Mouse (Mus musculus): ENCODE data around the gene Szt2. TPM values are rescaled to one million over a fixed set of nuclear protein-coding genes. Genes with fewer than 3 reads are reported as not detected.

Szt2 gene
- 14.1 and 15.9 TPM in 2 replicates for polyA plus RNA-seq (2012; ENCODE audit: insufficient read depth, insufficient read length, missing spikeins)

DNA sequence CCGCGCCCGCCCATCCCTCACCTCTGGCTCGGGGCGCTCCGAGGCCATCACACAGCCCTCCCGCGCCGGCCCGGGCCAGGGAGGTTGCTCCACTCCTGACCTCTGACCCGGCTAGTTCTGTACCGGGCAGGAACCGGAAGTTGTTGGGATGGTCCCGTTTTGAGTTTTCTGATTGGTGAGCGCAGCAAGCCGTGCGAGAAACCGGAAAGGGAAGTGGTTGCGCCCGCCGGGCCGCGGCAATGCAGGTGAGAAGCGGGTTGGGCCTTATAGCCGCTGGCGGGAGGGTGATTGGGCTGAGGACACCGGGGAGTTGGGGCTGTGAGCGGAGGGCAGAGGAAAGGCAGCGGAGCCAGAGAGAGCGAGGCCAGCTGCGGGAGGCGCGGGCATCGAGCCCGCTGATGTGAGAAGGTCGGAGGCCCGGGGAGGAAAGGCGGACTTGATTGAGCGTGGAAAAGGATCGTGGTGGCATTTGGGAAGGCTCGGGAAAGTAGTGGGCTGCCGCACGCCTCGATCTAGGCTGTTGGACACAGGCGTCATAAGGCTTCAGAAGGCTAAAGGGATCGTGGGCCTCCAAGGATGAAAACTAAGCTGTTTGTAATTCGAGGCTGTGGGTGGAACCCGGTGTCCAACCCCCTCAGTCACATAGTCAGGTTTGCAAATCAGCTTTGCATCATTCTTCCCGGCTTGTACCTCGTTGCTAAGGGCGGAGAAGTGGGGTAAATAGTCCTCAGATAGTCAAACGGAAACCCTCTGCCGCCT lies at the start of gene Szt2, which contains the start of gene Med8:
Szt2 (minus strand) TSS at position 132 of the 759 bp plus-strand sequence.
Med8 (plus strand) TSS at position 196 of the 759 bp plus-strand sequence.
- Histone ChIP-seq H3K4me3 (ENCODE audit: insufficient read depth, low read length) (peak within 1 kb of the TSS; percentile 87), H3K4me1 (ENCODE audit: control insufficient read depth, insufficient read depth, low read length) (peaks cover 11% of the 10 kb centered on the region), H3K27ac (ENCODE audit: insufficient read depth, low read depth, low read length) (peak within 1 kb of the TSS; percentile 11)
- TF ChIP-seq CTCF (IDR thresholded peaks at IDR 0.05; ENCODE audit: low read depth, low read length), result no peak
- no peak for TF ChIP-seq POLR2A (IDR thresholded peaks at IDR 0.05; ENCODE audit: borderline replicate concordance, low read depth, low read length)

DNA sequence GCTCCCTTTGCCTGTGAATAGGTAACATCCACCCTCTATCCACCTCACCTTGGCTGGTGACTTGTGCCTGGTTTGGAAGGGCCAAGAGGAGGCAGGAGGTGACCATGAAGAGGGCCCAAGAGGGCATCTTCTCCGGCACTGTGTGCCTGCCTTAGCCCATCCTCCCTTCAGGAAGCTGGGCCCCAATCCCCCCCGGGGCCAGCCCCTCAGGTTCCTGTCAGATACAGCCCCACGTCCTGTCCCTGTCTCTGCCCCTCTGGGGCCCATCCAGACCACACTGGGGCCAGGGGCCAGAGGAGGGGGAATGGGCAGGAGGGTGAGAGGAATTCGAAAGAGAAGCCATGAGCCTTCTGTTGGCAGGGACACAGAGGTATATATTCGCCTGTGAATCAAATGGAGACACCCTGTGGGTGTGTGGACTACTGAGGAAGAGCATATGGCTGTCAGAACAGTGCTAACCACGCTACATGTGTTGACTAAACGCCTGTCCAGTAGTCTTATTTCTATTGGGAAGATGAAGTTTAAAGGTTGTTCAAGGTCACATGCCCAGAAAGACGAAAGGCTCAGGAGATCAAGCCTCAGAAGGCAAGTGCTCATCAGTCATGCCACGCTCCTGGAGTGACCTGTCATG lies 48.4 kb upstream of the Szt2 start, which contains the start of gene Mpl:
Mpl (minus strand) TSS at position 169 of the 631 bp plus-strand sequence.
- TF ChIP-seq POLR2A (IDR thresholded peaks at IDR 0.05; ENCODE audit: borderline replicate concordance, low read depth, low read length), result no peak
- TF ChIP-seq CTCF (IDR thresholded peaks at IDR 0.05; ENCODE audit: low read depth, low read length), result no peak
- no peak within 1 kb of the TSS for H3K27ac ChIP-seq (ENCODE audit: insufficient read depth, low read depth, low read length)
- no peak within 1 kb of the TSS for H3K4me3 ChIP-seq (ENCODE audit: insufficient read depth, low read length)
- no peaks in the 10 kb centered on the region for H3K4me1 ChIP-seq (ENCODE audit: control insufficient read depth, insufficient read depth, low read length)

DNA sequence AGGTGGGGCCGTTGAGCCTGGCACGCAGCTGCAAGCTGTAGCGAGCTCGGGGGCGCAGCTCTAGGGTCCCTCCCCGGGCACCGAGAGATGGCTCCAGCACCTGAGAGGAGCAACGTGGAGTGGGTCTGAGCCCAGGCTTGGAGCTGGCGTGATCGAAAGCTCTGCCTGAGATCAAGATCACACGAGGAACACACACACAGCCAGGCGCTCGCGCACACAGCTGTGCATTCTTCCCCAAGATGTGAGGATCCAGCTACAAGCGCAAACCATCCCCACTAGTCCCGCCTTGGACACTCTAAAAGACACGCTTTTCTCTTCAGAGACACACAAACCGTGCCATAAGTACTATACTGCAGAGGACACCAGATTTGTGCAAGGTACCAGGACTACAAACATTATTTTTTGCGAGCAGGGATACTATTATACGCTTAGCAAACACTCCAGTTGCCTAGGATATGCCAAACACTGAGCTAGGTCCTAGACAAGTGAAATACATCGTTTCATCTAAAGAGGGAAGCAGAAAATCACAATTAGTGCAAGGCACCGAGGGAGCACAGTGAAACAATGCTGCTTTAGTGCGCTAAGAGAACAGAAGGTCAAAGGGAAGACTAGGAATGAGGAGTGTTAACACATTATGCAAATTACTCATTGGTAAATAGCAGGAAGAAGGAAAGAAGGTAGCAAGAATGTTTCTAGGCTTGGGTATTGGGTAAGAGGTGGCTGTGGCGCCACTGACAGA lies 37.5 kb upstream of the Szt2 start:
- Histone ChIP-seq H3K4me3 (ENCODE audit: insufficient read depth, low read length) (no peak overlapping the region), H3K4me1 (ENCODE audit: control insufficient read depth, insufficient read depth, low read length) (no peaks in the 10 kb centered on the region), H3K27ac (ENCODE audit: insufficient read depth, low read depth, low read length) (no peak overlapping the region)
- TF ChIP-seq POLR2A (IDR thresholded peaks at IDR 0.05; ENCODE audit: borderline replicate concordance, low read depth, low read length), result no peak
- TF ChIP-seq CTCF (IDR thresholded peaks at IDR 0.05; ENCODE audit: low read depth, low read length), result no peak

DNA sequence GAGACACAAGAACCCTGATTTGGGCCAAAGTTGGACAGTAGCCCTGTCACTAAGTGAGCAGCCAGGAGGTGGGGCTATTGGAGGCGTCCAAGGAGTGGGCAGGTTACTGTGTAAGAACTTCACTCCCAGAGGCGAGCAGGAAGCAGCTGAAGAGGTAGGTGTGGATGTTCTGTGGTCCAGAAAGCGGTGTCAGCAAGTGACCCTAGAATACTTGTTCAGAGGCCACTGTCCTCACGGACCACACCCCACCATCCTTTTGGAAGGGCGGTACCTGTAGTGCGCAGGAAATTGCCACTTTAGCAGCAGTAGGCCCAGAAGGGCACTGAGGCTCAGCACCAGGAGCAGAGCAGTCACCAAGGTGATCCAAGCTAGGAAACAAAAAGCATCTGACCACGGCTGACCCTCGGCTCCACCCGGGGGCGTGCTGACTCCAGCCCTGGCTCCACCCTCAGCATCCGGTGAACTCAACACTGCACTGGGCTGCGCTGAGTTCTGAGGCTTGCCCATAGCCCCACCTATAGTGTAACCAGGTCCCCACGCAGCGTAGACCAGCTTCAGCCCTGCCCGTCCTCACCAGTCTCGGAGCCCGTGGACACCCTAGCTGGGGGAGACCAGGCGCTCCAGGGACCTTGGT lies 36.8 kb upstream of the Szt2 start:
- no peaks in the 10 kb centered on the region for H3K4me1 ChIP-seq (ENCODE audit: control insufficient read depth, insufficient read depth, low read length)

DNA sequence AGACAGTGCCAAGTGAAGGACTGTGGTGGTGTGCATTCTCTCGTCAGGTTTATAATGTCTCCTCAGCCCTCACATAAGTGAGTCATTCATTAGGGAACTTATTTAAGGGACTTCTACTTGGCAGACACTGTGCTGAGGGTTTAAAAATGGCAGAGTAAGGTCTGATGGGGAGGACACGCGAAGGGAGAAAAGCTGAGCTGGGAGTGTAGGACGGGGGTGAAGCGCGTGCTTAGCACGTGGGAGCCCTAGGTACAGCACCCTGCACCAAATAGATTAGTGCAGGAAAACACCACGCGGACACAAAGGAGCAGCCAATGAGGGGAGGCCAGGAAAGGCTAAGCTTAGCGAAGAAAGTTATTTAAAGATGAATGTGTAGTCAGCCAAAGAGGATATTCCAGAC lies 36.0 kb upstream of the Szt2 start:
- no peaks in the 10 kb centered on the region for H3K4me1 ChIP-seq (ENCODE audit: control insufficient read depth, insufficient read depth, low read length)
- H3K27ac ChIP-seq (ENCODE audit: insufficient read depth, low read depth, low read length), result no peak overlapping the region
- H3K4me3 ChIP-seq (ENCODE audit: insufficient read depth, low read length), result no peak overlapping the region
- TF ChIP-seq POLR2A (IDR thresholded peaks at IDR 0.05; ENCODE audit: borderline replicate concordance, low read depth, low read length) (no peak), CTCF (IDR thresholded peaks at IDR 0.05; ENCODE audit: low read depth, low read length) (no peak)

More for the DNA sequence above, 36.8 kb upstream of the Szt2 start:
- no peak overlapping the region for H3K27ac ChIP-seq (ENCODE audit: insufficient read depth, low read depth, low read length)
- TF ChIP-seq CTCF (IDR thresholded peaks at IDR 0.05; ENCODE audit: low read depth, low read length), result no peak
- no peak for TF ChIP-seq POLR2A (IDR thresholded peaks at IDR 0.05; ENCODE audit: borderline replicate concordance, low read depth, low read length)
- no peak overlapping the region for H3K4me3 ChIP-seq (ENCODE audit: insufficient read depth, low read length)

DNA sequence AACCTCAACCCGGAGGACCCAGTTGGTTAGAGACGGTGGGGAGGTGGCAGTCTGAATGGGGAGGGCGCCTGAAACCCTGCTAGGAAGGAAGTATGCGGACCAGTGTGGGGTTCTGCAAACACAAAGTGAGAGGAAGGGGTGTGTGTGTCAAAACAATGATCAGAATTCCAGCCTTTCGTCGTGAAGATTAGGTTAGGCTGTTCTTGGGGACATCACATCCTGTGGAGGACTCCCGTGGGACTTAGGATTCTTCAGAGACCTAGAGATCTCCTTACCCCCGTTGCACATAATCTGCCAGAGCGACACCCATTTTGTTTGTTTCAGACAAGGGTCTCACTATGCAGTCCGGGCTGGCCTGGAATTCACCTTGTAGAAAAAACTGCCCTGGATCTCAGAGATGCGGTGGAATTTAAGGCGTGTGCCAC lies 28.8 kb upstream of the Szt2 start:
- TF ChIP-seq CTCF (IDR thresholded peaks at IDR 0.05; ENCODE audit: low read depth, low read length), result no peak
- no peak for TF ChIP-seq POLR2A (IDR thresholded peaks at IDR 0.05; ENCODE audit: borderline replicate concordance, low read depth, low read length)
- H3K4me3 ChIP-seq (ENCODE audit: insufficient read depth, low read length), result peak overlapping the region; percentile 69
- H3K27ac ChIP-seq (ENCODE audit: insufficient read depth, low read depth, low read length), result peak overlapping the region; percentile 44
- H3K4me1 ChIP-seq (ENCODE audit: control insufficient read depth, insufficient read depth, low read length), result peaks cover 8% of the 10 kb centered on the region

DNA sequence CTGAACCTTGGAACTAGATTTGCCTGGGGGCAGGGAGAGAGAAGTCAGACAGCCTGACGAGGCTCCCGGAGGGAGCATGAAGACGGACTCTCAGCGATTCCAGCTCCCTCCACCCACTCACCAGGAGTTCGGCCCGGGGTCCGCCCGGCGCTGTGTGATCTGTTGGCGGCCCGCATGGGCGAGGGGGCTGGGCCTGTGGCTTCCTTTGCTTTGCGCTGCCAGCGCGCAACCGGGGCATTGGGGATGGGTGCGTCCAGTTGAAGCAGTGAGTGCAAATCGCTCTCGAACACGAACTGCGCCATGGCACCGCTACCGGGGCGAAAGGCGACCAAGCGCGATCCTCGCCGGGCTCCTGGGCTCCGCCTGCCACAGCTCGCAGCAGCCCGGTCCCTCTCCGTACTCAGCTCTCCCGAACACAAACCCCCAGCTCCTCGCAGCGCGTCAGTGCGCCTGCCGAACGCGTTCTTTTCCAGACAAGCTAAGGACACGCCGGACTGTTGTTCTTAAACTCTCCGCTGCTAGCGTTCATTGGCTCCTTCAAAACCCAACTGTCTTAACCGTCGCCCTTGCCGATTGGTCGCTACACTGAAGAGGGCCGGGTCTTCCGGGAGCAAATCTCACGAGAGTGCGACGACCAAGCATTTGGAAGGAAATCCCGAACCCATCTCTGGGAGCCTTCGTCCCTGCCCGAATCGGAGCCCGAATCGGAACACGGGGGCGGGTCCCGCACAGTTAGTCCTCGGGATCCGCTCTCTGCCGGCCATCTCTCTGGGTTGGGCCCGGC lies 27.9 kb upstream of the Szt2 start, which contains the start of gene Cdc20:
Cdc20 (minus strand) TSS at position 533 of the 784 bp plus-strand sequence.
- Histone ChIP-seq H3K4me1 (ENCODE audit: control insufficient read depth, insufficient read depth, low read length) (peaks cover 8% of the 10 kb centered on the region), H3K4me3 (ENCODE audit: insufficient read depth, low read length) (peak within 1 kb of the TSS; percentile 69), H3K27ac (ENCODE audit: insufficient read depth, low read depth, low read length) (peak within 1 kb of the TSS; percentile 44)
- TF ChIP-seq POLR2A (IDR thresholded peaks at IDR 0.05; ENCODE audit: borderline replicate concordance, low read depth, low read length) (no peak), CTCF (IDR thresholded peaks at IDR 0.05; ENCODE audit: low read depth, low read length) (no peak)

DNA sequence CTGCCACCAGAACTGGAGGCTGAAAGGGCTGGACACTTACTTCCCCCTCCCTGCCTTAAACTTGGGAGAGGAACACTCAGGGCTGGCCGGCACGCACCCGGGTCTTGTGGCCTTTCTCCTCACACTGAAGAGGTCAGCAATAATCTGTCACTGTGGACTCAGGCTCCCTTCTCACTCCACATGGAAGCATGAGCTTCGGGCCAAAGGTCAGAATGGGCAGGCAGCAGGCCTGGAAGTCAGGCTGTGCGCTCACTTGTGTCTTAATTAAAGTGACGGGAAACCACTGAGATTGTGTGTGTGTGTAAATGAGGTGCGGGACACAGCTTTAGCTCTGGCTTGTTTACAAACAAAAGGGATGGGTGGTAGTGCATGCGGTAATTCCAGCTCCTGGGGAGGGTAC lies 23.3 kb upstream of the Szt2 start:
- Histone ChIP-seq H3K4me3 (ENCODE audit: insufficient read depth, low read length) (no peak overlapping the region), H3K4me1 (ENCODE audit: control insufficient read depth, insufficient read depth, low read length) (peaks cover 24% of the 10 kb centered on the region), H3K27ac (ENCODE audit: insufficient read depth, low read depth, low read length) (no peak overlapping the region)
- TF ChIP-seq POLR2A (IDR thresholded peaks at IDR 0.05; ENCODE audit: borderline replicate concordance, low read depth, low read length) (no peak), CTCF (IDR thresholded peaks at IDR 0.05; ENCODE audit: low read depth, low read length) (no peak)

Data from bone marrow macrophage, adult 2 months (primary cell).